Mouse (Mus musculus) right cerebral cortex, postnatal 36 days (tissue): ENCODE measurements at regions not wholly inside any gene's neighbourhood (a gene's known extent, or its start where the extent isn't known, plus 50 kb on each side); places are given as distances from the start of the nearest gene placed in this dataset.

ENCODE experiments used
- DNase-seq, 2 experiments: peaks; one replicate each; pipeline ENCODE4 v3.0.0; 2022; ENCODE audit warnings: low spot score in 2 of 2, mixed read lengths in 1 of 2

DNA sequence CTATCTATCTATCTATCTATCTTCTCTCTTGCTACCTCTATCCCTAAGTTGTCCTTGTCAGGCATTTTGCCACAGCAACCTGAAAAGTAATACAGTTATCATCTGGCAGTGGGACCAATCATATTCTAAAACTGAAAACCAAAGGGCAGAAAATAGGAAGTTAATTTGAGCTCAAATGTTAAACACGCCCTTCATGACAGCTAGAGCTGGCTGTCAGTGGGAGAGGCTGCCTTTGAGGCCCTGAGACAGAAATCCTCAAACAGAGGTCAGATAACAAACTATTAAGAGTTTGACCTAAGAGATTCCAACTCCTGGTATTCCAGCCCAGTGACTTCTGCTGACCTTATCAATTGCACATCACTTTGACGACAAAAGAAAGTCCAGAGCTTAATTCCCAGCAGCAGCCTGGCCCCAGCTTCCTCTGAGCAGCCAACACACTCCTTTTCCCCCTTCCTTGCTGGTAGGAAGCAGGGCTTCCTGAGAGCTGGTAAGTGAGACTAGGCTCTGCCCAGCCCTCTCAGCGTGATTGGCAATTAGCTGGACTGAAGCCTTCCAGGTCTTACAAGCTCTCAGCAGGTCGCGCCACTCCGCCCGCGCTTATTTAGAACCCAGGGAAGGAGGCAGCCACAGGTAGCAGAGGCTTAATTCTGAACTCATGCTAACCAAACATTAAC is 250.0 kb downstream of the Sec61b start:
- no peak for DNase-seq

DNA sequence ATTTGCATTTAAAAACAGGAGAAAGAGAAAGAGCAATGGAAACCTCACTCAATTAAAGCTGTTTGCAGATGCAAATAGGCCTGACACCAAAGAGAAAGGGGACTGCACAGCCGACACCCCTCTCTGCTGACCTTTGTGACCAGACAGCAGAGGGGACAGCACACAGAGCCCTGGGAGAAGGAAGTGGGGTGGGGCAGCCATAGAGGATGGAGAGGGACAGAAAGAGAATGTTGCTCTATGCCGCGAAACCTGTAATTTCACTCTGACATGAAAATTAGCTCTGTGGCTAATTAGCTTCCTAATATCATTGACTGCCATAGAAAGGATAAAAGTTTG is 250.5 kb downstream of the Sec61b start:
- no peak for DNase-seq

DNA sequence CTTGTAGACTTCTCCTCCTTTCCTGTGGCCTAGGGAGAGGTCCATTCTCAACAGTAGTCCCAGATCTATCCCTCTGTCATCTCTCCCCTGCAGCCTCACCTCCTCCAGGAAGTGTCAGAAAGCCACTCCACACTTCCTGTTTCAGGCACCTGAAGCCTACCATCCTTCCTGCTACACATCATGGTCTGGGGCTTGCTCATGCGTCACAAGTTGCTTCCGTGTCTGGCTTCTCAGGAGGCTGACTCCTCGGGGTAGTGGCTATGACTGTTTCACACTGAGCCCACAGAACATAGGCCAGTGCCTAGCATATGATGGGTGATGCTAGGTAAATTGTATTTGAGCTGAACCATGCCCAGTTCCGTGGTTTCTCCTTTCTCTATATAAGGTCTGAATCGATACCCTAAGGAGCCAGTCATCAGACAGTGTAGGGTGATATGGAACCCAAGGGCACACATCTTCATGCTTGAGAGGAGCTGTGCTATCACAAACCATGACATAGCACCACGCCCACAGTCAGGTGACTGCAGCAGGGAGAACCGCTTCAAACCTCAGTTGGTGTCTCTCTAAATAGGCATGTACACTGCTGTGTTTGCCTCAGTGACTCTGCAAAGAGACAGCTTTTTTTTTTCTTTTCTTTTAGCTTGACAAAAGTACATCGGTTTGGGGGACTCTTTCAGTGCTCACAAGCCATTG is 272.2 kb downstream of the Sec61b start:
- no peak for DNase-seq

DNA sequence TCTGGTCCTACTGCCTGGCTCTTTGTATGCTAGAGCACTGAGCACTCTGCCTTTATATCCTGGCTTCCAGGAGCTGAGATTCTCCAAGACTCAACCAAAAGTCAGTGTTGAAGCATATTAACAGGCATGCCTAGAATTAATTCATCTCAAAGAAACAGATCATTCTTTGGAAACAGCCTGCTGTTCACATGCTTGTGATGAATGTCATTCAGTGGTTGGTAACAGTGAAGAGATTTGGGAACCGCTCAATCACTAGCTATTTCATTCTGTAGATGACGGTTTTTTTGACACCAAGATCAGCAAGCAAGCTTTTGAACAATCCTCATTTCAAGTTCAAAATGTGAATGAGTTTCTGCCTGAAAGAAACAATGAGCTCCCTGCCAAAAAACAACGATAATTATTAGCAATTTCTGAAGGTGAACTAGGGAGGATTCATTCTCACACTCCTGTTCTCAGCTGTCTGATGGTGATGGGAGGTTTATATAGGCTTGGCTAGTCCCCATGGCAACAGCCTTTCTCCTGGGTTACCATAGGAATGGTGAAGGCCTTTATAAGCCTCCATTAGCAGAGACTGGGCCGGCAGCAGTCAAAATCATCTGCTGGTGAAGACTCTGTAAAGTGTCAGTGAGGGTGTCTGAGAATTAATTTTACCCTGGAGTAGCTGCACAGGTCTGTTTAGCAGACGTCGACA is 272.6 kb upstream of the Nr4a3 start:
- peak in 1 of 2 experiments; percentile 10 for DNase-seq

DNA sequence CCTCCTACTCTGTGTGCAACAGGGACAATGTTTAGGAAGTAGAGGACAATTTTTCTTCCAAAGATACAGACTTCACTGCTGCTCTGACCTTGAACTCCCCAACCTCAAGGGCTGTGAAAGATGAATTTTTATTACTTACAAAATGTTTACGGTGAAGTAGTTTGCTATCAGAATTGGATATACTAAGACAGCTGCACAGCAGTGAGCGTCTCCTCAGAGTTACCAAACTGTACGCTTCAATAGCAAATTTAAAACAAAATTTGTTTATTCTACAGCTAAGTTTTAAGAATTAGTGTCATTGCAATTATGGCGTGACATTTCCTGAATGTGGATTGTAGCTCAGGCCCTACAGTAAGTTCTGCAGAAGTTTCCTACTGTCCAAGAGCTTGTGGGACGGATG is 270.3 kb upstream of the Nr4a3 start:
- no peak for DNase-seq

DNA sequence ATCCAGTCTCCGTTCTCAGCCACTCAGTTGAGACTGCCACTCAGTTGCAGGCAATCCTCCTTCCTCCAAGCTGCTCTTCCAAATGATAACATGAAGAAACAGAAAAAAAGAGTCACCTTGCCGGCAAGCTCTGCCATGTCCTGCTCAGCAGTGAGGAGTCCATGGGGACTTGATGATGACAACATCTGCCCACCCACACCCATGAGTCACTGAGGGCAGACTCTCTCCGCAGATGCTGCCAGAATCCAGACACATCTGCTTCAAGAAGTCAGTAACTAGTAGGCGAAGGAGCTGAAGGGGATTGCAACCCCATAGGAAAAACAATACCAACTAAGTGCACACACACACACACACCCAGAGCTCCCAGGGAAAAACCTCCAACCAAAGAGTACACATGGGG is 263.9 kb upstream of the Nr4a3 start:
- DNase-seq, result no peak

DNA sequence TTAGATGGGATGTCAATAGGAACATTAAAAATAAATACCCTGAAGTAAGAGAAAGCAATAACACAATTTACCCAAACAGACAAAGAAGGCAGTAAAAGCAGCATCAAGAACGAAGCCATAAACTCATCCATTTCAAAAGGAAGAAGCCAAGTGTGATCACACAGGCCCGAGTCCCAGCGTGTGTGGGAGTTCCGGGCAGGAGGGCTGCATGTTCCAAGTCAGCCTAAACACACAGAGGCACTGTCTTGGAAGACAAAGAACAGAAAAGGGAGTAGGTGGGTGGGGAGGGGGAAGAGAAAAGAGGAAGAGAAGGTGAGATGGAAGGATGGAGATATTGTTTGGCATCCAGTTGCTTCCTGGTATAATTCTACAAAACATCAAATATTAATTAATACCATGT is 248.0 kb upstream of the Nr4a3 start:
- peak in 1 of 2 experiments; percentile 9 for DNase-seq

DNA sequence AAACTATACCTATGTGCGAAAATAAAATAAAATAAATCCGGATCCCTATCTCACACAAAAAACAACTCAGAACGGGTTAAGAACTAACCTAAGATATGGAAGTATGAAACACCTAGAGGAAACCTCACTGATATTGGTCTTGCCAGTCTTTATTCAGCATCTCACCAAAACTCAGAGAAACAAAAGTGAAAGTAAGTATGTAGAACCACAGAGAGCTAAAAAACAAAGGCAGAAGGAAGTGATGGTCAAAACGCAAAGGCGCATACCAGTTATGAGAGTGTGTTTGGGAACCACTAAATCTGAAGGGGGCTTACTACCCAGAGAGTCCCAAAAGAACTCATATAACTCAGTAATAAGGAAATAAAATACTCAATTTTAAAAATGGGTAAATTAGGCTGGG is 245.8 kb upstream of the Nr4a3 start:
- DNase-seq, result no peak

DNA sequence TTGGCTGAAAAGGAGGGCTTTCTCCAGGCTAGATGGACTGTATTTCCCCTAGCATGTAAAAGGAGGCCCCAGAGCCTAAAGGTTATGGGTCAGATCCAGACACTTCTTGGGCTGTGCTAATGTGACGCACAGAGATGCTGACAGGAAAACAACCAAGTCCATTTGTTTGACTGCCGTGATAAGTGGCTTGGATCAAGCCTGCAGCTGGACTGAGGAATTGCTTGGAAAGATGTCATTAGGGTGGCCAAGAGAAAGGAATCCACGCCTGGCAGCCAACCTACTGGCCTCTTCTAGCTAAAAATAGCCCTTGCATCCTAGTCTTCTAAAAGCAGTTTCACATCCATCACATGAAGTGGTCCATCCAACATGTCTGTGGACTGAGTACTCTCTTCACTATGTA is 241.8 kb upstream of the Nr4a3 start:
- no peak for DNase-seq

DNA sequence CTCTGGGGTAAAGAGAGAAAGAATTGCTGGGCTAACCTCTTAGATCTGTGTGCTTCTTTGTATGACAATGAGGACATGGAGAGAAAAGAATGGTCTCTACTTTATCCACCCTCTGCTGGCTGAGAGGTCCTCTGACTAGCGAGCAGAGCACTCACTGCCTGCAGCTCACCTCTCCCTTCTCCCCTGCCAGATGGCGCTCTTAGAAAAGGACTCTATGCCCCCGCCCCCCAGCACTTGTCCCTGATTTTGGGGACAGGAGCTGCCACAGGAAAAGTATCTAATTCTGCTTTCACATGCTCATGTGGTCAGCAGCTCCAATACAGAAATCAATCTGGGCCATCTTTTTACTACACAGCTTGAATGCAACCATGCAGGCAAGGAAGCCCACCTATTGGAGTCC is 237.1 kb upstream of the Nr4a3 start:
- DNase-seq, result no peak

DNA sequence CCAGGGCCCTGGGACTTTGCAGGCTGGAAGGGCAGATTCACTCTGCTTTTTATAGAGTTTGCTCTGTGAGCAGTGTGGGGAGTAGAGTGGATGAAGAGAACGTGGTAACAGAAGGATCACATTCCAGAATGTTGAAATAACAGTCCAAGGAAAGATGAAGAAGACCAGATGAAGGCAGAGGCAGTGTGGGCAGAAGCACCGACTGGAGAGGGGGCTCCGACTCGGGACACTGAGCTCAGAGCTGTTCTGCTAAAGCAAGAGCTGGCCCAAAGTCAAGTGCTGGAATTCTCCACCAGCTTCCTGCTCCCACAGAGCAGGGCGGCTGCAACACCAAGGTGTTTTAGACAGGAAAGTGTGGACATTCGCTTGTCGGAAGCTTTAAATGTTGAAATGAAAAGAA is 230.9 kb upstream of the Nr4a3 start:
- DNase-seq, result peak in 1 of 2 experiments; percentile 18

DNA sequence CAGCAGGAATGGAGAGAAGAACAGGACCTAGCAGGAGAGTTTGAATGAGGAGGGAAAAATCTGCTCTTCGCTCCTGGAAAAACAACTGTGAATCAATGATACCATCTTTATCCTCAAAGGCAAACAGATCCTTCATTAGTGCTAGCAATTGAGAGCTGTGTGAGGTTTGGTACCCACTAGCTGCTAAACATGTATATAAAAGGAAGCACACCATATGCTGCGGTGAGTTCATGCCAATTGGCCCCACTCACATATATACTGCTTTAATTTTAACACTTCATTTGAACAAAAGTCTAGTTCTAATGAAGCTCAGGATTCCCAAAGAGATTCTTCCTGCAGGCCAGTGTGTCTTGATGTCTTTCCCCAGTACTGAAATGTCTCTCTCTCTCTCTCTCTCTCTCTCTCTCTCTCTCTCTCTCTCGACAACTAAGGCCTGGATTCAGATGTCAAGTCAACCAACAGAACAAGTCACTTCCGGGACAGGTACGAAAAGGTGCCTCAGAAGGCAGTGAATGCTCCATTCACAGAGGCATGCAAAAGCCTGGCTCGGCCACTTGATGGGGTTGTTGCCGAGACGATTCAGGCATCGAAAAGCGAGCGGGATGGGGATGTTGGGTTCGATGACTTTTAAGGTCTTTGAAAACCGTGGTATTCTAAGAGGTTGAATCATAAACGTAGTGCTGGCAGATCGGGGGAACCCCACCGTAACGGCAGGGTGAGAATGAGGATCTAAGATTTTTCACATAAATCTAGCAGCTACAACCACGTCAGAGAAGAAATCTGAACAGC is 226.4 kb upstream of the Nr4a3 start:
- DNase-seq, result peak; percentile 61 to 63

DNA sequence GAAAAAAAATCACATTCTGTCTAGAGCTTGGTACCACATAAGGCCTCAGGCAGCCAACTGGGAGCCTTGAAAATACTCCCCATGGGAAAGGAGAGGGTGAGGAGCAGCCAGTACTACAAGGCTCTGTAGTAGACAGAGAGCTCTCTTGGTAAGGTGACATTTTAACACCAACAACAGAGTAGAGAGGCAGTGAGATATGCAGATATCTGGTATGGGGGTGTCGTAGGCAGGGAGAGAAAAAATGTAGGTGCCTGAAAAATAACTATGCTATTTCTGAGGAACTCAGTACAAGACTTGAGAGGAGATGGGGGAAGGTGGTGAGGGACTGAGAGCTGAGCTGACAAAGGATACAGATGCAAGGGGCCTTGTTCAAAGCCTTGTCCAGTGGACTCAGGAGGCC is 224.4 kb upstream of the Nr4a3 start:
- DNase-seq, result peak; percentile 11 to 57

DNA sequence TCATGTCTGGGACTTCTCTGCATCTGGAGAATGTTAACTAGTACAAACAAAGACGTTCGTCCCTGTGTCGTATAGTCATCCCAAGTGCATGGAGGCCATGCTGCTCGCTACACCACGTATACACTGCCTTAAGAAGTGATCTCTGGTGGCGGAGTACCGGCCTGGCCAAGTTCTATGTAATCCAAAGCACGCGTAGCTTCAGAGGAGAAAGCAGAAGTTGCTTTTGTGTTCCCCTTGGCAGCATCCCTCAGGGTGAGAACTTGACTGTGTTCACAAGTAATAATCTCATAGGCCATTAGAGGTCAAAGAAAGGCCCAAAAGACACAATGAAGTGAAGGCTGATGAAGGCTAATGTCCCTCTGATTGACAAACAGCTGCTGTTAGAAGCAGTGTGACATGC is 221.7 kb upstream of the Nr4a3 start:
- no peak for DNase-seq

DNA sequence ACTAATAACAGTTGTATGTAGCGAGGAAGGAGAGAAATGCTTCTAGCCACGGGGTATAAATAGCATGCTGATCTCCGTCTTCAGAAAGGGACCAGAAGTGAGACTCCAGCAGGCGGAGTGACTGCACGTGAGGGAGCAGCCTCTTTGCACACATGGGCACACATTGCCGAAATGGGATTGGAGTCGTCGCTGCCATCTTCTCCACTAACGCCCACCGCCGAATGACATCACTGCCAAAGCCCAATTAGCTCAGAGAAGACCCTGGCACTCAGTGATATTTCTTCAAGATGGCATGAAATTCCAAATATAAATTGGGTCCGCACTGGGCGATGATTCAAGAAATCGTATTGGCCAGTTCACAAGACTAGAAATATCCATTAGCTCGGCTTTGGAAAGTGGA is 220.9 kb upstream of the Nr4a3 start:
- DNase-seq, result peak in 1 of 2 experiments; percentile 29

DNA sequence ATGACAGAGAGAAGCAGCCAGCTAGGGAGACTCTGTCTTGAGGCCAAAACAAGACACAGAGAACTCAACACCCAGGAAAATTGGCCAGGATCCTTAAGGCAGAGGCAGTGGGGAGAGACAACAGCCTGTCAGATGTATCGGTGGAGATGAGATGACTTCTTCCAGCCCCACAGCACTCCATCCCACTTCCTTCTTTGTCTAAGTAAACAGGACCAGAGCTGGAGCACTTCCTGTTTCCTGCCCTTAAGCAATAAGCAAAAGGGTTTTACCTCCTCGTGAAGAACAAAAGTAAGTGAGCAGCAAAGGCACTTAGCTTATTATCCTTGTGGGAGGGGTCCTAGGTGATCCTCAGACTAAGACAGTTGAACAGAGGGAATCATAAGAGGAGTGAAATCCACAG is 212.0 kb upstream of the Nr4a3 start:
- no peak for DNase-seq

DNA sequence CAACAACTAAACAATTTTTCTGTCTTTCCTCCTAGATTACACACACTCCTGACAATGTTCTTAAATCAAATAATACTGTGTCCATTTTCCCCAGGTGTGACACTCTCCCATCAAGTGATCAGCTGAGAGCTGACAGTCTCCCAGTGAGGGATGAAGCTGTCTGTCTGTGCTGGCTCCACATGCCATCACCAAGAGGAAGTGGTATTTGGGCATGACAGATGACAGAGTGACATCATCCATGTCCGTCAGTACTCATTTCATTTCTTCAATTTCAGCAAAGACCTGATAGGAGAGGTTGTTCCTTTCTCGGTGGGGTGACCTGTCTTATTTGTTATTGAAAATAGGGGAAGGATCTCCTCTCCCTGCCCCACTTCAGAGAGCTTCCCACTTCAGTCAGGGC is 206.5 kb upstream of the Nr4a3 start:
- DNase-seq, result no peak

DNA sequence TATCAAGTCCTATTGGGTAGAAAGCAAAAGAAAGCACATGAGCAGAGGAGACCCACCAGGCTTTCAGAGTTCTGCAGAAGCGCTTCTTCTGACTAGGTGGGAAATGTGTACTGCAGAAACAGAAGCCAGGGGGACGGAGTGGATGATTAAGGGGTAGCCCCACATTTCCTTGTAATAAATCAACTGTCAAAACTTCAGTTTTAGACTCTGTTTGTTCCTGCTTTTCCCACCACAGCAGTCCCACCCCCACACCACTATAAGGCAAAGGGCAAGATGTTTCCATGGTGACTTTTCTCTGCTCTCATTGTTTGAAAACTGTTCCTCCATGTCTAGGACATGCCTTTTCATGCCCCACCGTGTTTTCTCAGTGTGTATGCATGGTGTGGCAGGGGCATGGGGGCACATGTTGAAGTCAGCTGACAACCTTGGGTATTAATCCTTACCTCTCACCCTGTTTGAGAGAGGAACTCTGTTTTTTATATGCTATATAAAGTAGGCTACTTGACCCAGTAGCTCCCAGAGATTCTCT is 202.8 kb upstream of the Nr4a3 start:
- no peak for DNase-seq

DNA sequence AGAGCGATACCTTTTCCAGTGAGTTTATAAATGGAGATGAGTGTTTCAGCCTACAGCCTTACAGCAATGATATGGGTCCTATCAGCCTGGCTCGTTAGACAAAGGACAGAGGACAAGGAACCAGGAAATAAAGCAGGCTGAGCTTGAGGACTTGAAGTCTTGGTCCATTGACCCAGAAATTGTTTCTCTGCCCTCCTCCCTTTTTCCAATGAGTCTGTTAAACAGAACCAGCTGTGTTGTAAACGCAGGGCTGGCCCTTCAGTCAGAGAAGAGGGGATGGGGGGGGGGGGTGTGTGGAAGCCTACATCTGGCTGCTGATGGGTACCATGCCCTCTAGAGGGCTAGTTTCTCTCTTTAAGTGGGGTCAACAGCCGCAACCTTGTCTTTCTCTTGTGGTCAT is 199.7 kb upstream of the Nr4a3 start:
- no peak for DNase-seq

DNA sequence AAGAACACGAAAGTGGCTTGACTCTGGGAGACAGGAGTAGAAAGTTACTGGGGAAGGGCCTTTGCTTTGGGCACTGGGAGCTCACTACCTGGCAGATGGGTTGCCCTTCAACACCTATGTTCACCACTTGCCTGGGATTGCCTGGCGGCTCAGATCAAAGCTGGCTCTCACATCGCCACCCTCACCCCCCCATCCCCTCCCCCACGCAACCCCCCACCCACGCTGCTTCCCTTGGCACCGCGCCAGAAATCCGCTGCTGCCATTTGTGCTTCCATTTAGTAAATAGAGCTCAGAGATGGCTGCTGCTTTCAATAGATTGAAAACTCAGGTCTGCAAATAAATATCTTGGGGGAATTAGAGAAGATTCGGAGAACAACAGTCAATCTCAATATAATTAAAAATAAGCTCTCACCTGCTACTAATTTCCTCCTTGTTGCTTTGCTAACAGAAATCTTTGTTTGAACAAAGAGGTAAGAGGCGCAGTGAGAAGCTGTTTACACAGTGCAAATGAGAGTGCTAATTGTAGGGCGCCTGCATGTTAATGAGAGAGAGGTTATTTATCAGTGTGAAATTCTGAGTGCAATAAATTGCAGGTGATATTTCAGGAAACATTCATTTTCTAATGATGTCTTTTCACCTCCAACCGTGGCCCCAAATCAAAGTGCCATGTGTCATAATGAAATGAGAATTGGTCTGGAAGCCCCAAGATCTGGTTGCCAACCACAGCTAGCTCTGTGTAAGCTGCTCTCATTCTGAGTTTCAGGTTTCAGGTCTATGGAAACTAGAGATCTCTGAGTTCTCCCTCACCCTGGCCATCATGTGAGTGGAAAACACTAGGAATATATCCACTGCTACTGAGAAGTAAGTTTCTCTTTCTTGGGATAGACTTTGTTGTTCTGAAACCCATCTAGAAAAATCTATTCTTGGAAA is 198.3 kb upstream of the Nr4a3 start:
- no peak for DNase-seq

DNA sequence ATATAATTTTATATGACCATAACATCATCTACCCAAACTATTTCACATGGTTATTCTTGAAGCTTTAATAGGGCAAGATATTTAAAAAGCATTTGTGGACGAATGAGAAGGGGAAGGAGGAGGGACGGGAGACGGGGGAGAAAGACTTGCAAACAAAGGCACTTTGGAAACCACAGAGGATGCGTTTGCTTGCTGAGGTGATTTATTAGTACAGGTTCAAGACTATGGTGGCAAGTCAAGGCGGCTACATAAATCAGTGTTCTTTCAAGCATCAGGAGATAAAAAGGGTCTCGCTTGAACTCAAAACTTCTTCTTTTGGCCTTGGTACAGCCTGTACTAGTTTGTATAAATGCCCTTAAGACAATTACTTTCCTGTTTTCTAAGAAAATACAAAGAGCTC is 183.8 kb upstream of the Nr4a3 start:
- DNase-seq, result no peak
